Mouse (Mus musculus) retina, embryonic 14.5 days (tissue): ENCODE measurements at regions not wholly inside any gene's neighbourhood (a gene's known extent, or its start where the extent isn't known, plus 50 kb on each side); places are given as distances from the start of the nearest gene placed in this dataset.

Experiments used
- DNase-seq: peaks from one replicate; pipeline ENCODE4 v3.0.0-alpha.2; 2015; ENCODE audit warnings: low spot score

DNA sequence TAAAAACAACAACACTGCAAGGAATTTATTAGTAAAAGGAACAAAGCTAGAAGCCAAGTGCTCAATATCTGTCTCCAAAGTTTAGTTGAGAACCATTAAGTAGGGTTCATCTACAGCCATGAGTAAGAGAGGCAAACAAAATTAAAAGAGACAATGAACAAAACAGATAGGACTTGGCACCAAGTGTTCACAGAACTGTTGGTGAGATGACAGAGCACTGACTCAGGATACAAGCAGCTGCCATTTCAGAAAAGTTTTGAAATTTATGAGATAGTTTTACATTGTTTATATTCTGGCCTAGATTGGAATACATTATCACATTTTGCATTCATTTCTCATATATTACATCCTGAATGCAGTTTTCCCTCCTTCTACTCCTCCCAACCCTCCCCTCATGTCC, 60.4 kb upstream of the Mbnl1 start:
- DNase-seq, result no peak

DNA sequence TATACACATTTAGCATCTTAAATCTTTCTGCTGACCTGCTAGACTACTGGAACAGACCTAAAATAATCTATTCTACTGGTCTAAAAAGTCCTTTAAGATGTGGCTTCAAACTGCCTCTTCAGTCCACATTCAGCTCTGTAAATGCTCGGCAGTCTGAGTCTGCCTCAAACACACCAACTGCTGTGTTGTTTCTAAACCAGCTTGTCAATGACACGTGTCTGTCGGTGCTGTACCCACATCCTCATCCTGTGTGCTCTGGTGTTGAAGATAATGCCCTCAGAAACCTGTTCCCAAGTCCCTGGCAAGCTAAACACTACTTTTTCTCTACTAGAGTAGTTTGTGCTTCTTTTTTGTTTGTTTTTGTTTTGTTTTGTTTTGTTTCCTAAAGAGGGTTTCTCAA, 58.9 kb upstream of the Mbnl1 start:
- no peak for DNase-seq

DNA sequence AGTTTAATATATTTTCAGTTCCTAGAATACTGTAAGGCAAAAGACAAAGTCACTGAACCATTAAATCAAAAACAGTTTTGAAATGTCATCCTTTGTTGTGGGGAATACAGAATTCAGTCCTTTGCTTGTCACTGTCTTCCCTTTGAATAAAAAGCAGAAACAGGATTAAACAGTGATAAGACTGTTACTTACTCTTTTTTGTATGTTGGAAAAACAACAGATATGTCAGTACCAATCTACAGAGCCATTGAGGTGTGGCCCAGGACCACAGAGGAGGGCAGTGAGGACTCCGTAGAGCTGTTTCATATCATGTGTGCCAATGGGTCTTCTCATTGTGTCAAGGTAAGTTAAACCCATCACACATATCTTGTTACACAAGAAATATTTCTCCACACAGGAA, 55.6 kb upstream of the Mbnl1 start:
- no peak for DNase-seq

DNA sequence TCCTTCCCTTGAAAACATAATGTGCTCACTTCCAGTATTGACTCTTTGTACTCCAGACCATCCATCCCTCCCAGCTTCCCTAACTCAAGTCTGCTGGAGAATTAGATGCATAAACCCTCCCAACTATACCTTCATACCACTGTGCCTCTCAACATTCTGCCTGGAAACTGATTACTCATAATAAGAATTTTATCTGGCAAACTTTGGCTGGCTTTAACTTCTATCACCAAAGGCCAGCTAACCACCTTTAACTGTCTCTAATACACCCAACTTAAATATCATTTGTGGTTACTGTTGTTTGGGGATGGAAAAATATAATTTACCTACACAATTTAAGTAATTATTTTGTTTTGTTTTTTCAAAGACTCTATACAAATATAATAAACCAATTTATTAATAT, 54.0 kb upstream of the Mbnl1 start:
- DNase-seq, result no peak

DNA sequence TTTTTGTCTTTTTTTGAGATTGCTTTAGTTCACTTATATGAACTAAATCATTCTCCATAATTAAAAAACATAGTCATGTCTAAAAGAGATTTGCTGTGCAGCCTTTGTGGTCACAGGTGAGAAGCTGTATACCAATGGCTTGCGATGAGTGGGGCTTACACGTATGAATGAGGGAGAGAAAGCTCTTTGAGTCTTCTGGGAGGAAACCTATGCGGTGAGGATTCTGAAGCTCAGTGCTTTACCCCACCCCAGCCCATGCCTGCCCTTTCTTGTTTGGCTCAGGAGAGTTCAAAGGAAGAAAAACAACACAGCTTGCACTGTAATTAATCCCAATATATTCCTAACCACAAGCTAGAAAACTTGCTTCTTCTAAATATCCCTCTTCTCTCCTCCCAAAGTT, 53.4 kb upstream of the Mbnl1 start:
- DNase-seq, result no peak
